Mouse (Mus musculus) lung, embryonic 15.5 days (tissue): ENCODE results near the gene Frmd8. TPM values are rescaled to one million over a fixed set of nuclear protein-coding genes. Genes with fewer than 3 reads are reported as not detected.
A peak's percentile ranks its signal among the peaks of the same experiment; 100 is the strongest.

Source experiments
- ATAC-seq: fragments of 200-750 bp; cut with Nextera tagmentation; 2 replicates; pipeline ENCODE4 v1.8.0; 2017; ENCODE audit warnings: moderate number of reproducible peaks, borderline replicate concordance; ENCODE audit not compliant: low FRiP score, low TSS enrichment; ENCODE audit errors: extremely low read depth
- H3K27ac ChIP-seq: fragments of 300-500 bp; sonication (generic); 2 replicates; pipeline ENCODE4 v1.5.1; 2015; ENCODE audit warnings: moderate library complexity, mild to moderate bottlenecking, inconsistent platforms
- H3K27me3 ChIP-seq: fragments of 300-500 bp; sonication (generic); 2 replicates; pipeline ENCODE4 v1.6.1; 2015; ENCODE audit warnings: inconsistent platforms
- H3K36me3 ChIP-seq: fragments of 300-500 bp; sonication (generic); 2 replicates; pipeline ENCODE4 v1.6.1; 2015; ENCODE audit warnings: inconsistent platforms
- H3K4me1 ChIP-seq: fragments of 300-500 bp; sonication (generic); 2 replicates; pipeline ENCODE4 v1.6.1; 2015; ENCODE audit warnings: inconsistent platforms
- H3K4me2 ChIP-seq: fragments of 300-500 bp; sonication (generic); 2 replicates; pipeline ENCODE4 v1.6.1; 2015; ENCODE audit warnings: inconsistent platforms, mild to moderate bottlenecking, moderate library complexity
- H3K4me3 ChIP-seq: fragments of 300-500 bp; sonication (generic); 2 replicates; pipeline ENCODE4 v1.5.1; 2015; ENCODE audit warnings: mild to moderate bottlenecking, inconsistent platforms
- H3K9ac ChIP-seq: fragments of 300-500 bp; sonication (generic); 2 replicates; pipeline ENCODE4 v1.6.1; 2015; ENCODE audit warnings: inconsistent platforms
- H3K9me3 ChIP-seq: fragments of 300-500 bp; sonication (generic); 2 replicates; pipeline ENCODE4 v1.6.1; 2016; ENCODE audit warnings: inconsistent platforms
- WGBS: fragments of 180-500 bp; shearing (Covaris S2); methylation state at CpG from one replicate; pipeline ENCODE4 v1.1.7; 2015; 5-methylcytosine and 5-hydroxymethylcytosine counted together
- polyA plus RNA-seq: library from polyadenylated mRNA; unstranded; fragments of >200 nt; fragmentation: Nextera tagmentation; extraction: Ambion mirVana; gene quantifications from 2 replicates; pipeline ENCODE4 v1.2.1, GENCODE M21; 2015

The Frmd8 gene
- polyA plus RNA-seq, 1 experiment from 2014 or later = 53.0 TPM

- Histone ChIP-seq H3K27me3 (no peaks in the 10 kb centered on the region), H3K9me3 (no peaks in the 10 kb centered on the region), H3K36me3 (no peaks in the 10 kb centered on the region), H3K4me2 (no peak overlapping the region), H3K4me1 (peaks cover 24% of the 10 kb centered on the region), H3K9ac (no peak overlapping the region), H3K4me3 (no peak overlapping the region), H3K27ac (no peak overlapping the region)
- 79% methylated on average over 10 of the region's 10 CpGs for WGBS
- ATAC-seq = no peak
These were observed 41.6 kb downstream of the Frmd8 start for GRCm38 (mm10) chr19:5833287-5834100.

GRCm38 (mm10) chr19:5832326-5832725 is 42.7 kb downstream of the Frmd8 start:
- no peaks in the 10 kb centered on the region for H3K36me3 ChIP-seq
- no peak overlapping the region for H3K9ac ChIP-seq
- peak overlapping the region; percentile 25; the same call in 1 of the 2 replicates for H3K27ac ChIP-seq
- H3K27me3 ChIP-seq = no peaks in the 10 kb centered on the region
- ATAC-seq = no peak
- no peak overlapping the region for H3K4me3 ChIP-seq
- H3K9me3 ChIP-seq = no peaks in the 10 kb centered on the region
- no peak overlapping the region for H3K4me2 ChIP-seq
- peaks cover 30% of the 10 kb centered on the region for H3K4me1 ChIP-seq
- WGBS = 51% methylated on average over 6 of the region's 6 CpGs

DNA sequence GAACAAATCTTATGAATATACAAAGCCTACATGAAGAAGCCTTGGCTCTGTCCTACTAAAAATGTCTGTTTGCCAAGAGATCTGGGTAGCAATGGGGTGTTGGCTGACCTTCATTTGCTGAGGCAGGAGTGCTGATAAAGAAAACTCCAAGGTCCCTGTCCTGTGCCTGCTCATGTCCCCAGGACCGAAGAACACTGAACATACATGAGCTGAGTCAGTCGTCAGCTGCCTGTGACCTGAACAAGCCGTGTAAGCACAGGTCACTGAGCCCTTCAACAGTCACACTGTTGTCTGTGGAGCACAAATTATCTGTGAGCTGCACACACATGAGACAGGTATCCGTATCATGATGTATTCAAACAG is 43.1 kb downstream of the Frmd8 start:
- 76% methylated on average over 4 of the region's 4 CpGs for WGBS
- no peak overlapping the region for H3K4me3 ChIP-seq
- H3K36me3 ChIP-seq = no peaks in the 10 kb centered on the region
- H3K9ac ChIP-seq = no peak overlapping the region
- no peak overlapping the region for H3K4me2 ChIP-seq
- ATAC-seq = no peak
- peaks cover 33% of the 10 kb centered on the region for H3K4me1 ChIP-seq
- no peaks in the 10 kb centered on the region for H3K27me3 ChIP-seq
- 0 out of 2 replicates have a peak overlapping the region, but pooled peaks have one; percentile 25 for H3K27ac ChIP-seq
- no peaks in the 10 kb centered on the region for H3K9me3 ChIP-seq

DNA sequence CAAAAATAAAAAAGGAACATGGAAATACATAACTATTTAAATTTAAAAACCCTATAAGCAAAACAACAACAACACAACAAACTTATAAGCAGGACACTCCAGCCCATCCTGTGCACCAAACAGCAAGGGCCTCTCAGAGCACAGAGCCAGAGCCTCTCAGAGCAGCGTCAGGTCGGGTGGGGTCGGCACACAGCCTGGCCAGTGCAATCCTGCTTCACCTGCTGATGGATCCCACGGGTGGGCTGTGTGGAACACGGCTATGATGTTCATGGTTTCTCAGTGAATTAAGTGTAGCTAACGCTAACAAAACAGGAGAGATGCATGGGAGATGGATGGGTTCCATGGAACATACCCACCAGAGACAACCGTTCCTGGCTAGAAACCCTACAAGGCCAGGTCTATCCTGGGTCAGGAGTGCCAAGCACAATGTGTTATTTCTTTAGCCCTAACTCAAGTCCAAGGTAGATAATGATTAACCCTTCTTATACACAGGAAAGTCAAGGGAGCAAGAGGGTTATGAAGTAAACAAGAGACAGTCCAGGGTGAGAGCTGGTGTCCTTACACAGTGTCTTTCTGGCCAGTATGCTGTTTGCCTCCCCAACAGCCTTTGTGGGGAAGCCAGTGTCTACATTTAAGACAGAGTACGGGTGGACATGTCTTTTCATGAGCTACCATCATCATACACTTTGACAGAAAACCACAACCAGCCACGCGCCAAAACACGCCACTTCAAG is 43.7 kb downstream of the Frmd8 start:
- peaks cover 33% of the 10 kb centered on the region for H3K4me1 ChIP-seq
- H3K36me3 ChIP-seq = no peaks in the 10 kb centered on the region
- no peak for ATAC-seq
- no peak overlapping the region for H3K9ac ChIP-seq
- H3K4me3 ChIP-seq = no peak overlapping the region
- WGBS = 78% methylated on average over 11 of the region's 11 CpGs
- H3K9me3 ChIP-seq = no peaks in the 10 kb centered on the region
- H3K4me2 ChIP-seq = no peak overlapping the region
- no peak overlapping the region for H3K27ac ChIP-seq
- H3K27me3 ChIP-seq = no peaks in the 10 kb centered on the region

GRCm38 (mm10) chr19:5830776-5831175 is 44.3 kb downstream of the Frmd8 start:
- H3K27ac ChIP-seq = no peak overlapping the region
- no peaks in the 10 kb centered on the region for H3K27me3 ChIP-seq
- WGBS = 79% methylated on average over 7 of the region's 7 CpGs
- no peaks in the 10 kb centered on the region for H3K36me3 ChIP-seq
- H3K4me2 ChIP-seq = no peak overlapping the region
- peaks cover 33% of the 10 kb centered on the region for H3K4me1 ChIP-seq
- no peaks in the 10 kb centered on the region for H3K9me3 ChIP-seq
- no peak overlapping the region for H3K4me3 ChIP-seq
- no peak overlapping the region for H3K9ac ChIP-seq
- no peak for ATAC-seq

- no peak overlapping the region for H3K9ac ChIP-seq
- 67% methylated on average over 19 of the region's 19 CpGs for WGBS
- H3K36me3 ChIP-seq = no peaks in the 10 kb centered on the region
- H3K4me1 ChIP-seq = peaks cover 33% of the 10 kb centered on the region
- no peak overlapping the region for H3K27ac ChIP-seq
- no peaks in the 10 kb centered on the region for H3K27me3 ChIP-seq
- no peak for ATAC-seq
- H3K9me3 ChIP-seq = no peaks in the 10 kb centered on the region
- no peak overlapping the region for H3K4me2 ChIP-seq
- H3K4me3 ChIP-seq = no peak overlapping the region
These were observed 45.0 kb downstream of the Frmd8 start for GRCm38 (mm10) chr19:5829958-5830615.

DNA sequence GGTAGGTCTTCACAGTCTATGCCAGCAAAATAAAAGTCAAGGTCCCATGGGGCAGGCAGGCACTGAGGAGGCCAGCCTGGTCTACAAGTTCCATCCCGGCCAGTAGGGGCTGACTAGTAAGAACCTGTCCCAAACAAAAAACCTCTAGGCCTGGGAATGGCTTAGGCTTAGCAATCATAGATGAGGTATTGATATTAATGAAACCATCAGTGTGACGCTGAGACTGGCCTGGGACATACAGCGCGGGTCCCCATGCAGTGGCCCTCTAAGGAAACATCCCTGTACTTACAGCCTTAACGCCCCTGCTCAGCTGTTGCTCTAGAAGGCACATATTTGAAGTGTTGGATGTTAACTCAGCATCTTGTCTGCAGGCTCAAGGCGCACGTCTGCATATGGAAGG is 46.2 kb downstream of the Frmd8 start:
- no peak overlapping the region for H3K9ac ChIP-seq
- H3K4me1 ChIP-seq = peaks cover 43% of the 10 kb centered on the region
- H3K36me3 ChIP-seq = no peaks in the 10 kb centered on the region
- no peak overlapping the region for H3K4me3 ChIP-seq
- no peak overlapping the region for H3K27ac ChIP-seq
- no peaks in the 10 kb centered on the region for H3K27me3 ChIP-seq
- H3K4me2 ChIP-seq = no peak overlapping the region
- H3K9me3 ChIP-seq = no peaks in the 10 kb centered on the region
- no peak for ATAC-seq
- 88% methylated on average over 7 of the region's 7 CpGs for WGBS

GRCm38 (mm10) chr19:5828155-5828554 is 46.9 kb downstream of the Frmd8 start:
- WGBS = 80% methylated on average over 3 of the region's 3 CpGs
- Histone ChIP-seq H3K27ac (no peak overlapping the region; the same call in 1 of the 2 replicates), H3K4me1 (peaks cover 45% of the 10 kb centered on the region)

GRCm38 (mm10) chr19:5827456-5828154 is 47.5 kb downstream of the Frmd8 start:
- ATAC-seq = peak; percentile 40
- Histone ChIP-seq H3K4me3 (no peak overlapping the region), H3K9me3 (no peaks in the 10 kb centered on the region), H3K4me1 (peaks cover 46% of the 10 kb centered on the region), H3K27ac (peak overlapping the region; percentile 81), H3K27me3 (no peaks in the 10 kb centered on the region), H3K36me3 (no peaks in the 10 kb centered on the region), H3K9ac (no peak overlapping the region), H3K4me2 (0 out of 2 replicates have a peak overlapping the region, but pooled peaks have one; percentile 0)
- WGBS = 41% methylated on average over 9 of the region's 9 CpGs

More at GRCm38 (mm10) chr19:5828155-5828554, 46.9 kb downstream of the Frmd8 start:
- no peaks in the 10 kb centered on the region for H3K36me3 ChIP-seq
- no peak overlapping the region for H3K9ac ChIP-seq
- no peaks in the 10 kb centered on the region for H3K27me3 ChIP-seq
- no peak for ATAC-seq
- no peaks in the 10 kb centered on the region for H3K9me3 ChIP-seq
- no peak overlapping the region for H3K4me3 ChIP-seq
- H3K4me2 ChIP-seq = no peak overlapping the region

GRCm38 (mm10) chr19:5827044-5827443 is 48.0 kb downstream of the Frmd8 start:
- Histone ChIP-seq H3K9me3 (no peaks in the 10 kb centered on the region), H3K4me1 (peaks cover 47% of the 10 kb centered on the region), H3K9ac (no peak overlapping the region), H3K4me3 (no peak overlapping the region), H3K27ac (peak overlapping the region; percentile 81), H3K36me3 (no peaks in the 10 kb centered on the region), H3K27me3 (no peaks in the 10 kb centered on the region), H3K4me2 (0 out of 2 replicates have a peak overlapping the region, but pooled peaks have one; percentile 0)
- WGBS = 56% methylated on average over 6 of the region's 6 CpGs
- ATAC-seq = no peak

DNA sequence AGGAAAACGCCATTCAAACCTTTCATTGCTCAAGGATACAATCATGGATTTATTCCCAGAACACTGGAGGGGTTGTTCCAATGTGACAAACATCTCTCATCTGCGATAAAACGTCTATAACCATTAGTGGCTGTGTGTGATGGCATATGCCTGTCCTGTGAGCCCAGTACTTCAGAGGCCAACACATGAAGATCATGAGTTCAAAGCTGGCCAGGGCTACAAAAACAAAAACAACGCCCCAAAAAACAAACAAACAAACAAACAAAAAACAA is 48.4 kb downstream of the Frmd8 start:
- H3K36me3 ChIP-seq = no peaks in the 10 kb centered on the region
- no peak overlapping the region for H3K4me3 ChIP-seq
- H3K4me1 ChIP-seq = peaks cover 47% of the 10 kb centered on the region
- no peaks in the 10 kb centered on the region for H3K9me3 ChIP-seq
- H3K4me2 ChIP-seq = no peak overlapping the region
- ATAC-seq = no peak
- H3K27me3 ChIP-seq = no peaks in the 10 kb centered on the region
- no peak overlapping the region; the same call in 1 of the 2 replicates for H3K9ac ChIP-seq
- 54% methylated on average over 4 of the region's 4 CpGs for WGBS
- peak overlapping the region; percentile 81 for H3K27ac ChIP-seq
